Mouse (Mus musculus) NIH3T3 (cell line): ENCODE measurements around the gene Vwa8.

Experiments used
- DNase-seq: peaks from one replicate; pipeline ENCODE4 v3.0.0-alpha.2; 2012; ENCODE audit warnings: low read depth

Vwa8 gene

GRCm38 (mm10) chr14:79086006-79086405, 237.2 kb downstream of the Vwa8 start:
- no peak for DNase-seq

GRCm38 (mm10) chr14:79089464-79089863, 240.6 kb downstream of the Vwa8 start:
- peak; percentile 91 for DNase-seq

DNA sequence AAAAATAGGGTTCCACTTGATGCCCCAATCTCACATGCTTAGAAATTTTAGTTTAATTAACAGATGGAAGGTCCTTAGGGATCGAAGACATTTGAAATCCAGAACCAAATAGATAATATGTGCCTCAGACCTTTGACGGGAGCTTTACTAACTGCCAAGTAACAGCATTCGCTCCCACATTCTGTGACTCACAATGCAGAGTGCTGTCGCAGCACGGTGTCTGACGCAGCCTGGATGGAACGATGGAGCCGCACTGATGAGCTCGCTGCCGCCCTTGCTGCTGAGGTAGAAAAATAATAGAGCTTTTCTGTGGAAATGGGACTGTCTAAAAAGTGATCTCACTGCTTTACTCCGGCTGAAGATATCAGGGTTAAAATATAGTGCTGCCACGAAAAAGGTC, 248.3 kb downstream of the Vwa8 start:
- no peak for DNase-seq

DNA sequence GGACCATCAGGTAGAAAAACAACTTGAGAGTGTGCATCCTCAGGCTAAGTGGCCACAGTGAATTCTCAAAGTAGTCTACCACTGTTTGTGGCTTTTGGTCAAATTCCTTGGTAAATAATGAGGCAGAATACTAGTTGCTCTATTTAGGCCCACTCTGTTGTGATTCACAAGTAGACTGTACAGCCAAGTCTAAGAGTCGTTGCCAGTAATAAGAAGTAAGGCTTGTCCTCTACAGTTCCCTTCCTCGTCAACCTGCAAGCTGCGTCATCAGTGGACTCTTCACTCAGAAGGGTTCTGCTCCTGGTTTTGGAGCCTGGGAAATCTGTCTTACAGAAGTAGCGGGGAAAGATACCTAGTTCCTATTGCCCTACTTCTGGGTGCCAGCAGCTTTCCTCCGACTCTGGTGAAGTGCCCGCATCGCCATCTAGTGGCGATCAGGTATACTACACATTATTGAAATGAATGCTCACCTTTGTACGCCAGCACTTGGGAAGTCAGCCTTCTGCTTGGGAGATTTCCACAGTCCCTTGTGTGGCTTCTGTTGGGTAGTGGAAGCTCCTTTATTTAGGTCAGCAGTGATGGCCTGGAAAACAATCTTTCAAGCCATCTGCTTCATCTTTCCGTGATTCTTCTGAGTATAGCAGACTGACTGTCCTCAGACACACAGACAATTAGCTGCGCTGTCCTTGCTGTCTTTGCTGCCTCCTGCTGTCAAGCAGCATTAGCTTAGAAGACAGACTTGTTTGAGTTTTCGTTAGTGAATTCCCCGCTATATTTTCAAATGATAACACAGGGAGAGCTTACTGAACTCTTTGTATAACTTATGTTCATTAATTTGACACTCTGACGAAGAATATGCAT, 258.0 kb downstream of the Vwa8 start:
- DNase-seq = peak; percentile 94

GRCm38 (mm10) chr14:79109375-79109774, 260.5 kb downstream of the Vwa8 start:
- DNase-seq = no peak

- no peak for DNase-seq
Observed at GRCm38 (mm10) chr14:79110012-79110411, 261.2 kb downstream of the Vwa8 start.

DNA sequence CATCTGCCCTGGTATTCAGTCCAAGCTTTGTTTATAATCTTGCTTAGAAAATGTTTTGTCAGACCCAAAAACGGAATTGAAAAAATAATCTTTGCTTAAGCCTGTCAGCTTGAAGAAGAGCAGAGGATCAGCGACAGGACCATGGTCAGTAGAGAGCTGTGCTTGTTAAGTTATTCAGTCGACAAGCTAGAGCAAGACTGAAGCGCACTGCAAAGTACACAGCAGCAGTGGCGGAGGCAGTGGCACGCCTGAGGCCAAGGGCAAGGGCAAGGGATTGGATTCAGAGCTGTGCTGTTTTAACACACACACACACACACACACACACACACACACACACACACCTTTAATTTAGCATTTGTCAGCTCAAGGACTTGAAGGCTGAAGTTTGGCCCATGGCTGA, 263.2 kb downstream of the Vwa8 start:
- DNase-seq = no peak

GRCm38 (mm10) chr14:79114526-79115383, 265.9 kb downstream of the Vwa8 start:
- peak; percentile 88 for DNase-seq

- DNase-seq = no peak
Observed at GRCm38 (mm10) chr14:79118457-79118856, 269.6 kb downstream of the Vwa8 start.

- DNase-seq = no peak
Observed at GRCm38 (mm10) chr14:79119354-79119753, 270.5 kb downstream of the Vwa8 start.

DNA sequence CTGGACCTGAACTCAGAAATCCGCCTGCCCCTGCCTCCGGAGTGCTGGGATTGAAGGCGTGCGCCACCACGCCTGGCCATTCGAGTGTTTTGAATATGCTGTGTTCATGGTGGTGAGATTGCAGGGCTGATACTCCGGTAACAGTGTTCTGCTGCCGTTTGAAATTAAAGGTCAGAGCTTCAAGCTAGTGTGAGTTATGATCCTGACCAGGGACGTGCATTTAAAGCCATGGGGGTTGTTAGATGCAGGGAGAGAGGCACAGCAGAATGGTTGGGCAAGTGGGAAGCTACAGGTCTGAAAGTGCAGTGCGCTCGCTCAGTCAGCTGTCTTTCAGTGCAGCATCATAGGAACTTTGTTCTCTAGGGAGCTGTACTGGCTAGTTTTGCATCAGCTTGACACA, 271.8 kb downstream of the Vwa8 start:
- DNase-seq = no peak

- DNase-seq = peak; percentile 32
Observed at GRCm38 (mm10) chr14:79123466-79123865, 274.6 kb downstream of the Vwa8 start.

DNA sequence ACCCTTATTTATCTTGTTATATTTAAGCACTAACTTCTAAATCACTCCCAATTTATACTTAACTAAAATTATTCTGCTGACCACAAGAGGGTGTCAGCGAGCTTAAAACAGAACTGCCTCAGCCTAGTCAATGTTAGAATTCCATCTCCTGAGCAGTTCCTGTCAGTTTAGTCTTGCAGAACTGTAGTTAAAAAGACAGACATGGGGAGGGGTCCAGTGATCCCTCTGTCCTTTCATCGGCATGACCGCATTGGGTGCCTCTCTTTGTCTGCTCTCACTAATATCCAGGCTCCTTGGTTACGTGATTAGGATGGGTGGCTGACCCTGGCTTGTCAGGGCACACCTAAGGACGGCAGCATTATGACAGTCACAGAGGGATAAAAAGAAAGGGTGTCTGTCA, 275.8 kb downstream of the Vwa8 start:
- peak; percentile 82 for DNase-seq

GRCm38 (mm10) chr14:79126176-79126575, 277.3 kb downstream of the Vwa8 start:
- DNase-seq = no peak

GRCm38 (mm10) chr14:79134891-79135334, 286.1 kb downstream of the Vwa8 start:
- peak; percentile 40 for DNase-seq

GRCm38 (mm10) chr14:79135441-79135840, 286.6 kb downstream of the Vwa8 start:
- DNase-seq = no peak

DNA sequence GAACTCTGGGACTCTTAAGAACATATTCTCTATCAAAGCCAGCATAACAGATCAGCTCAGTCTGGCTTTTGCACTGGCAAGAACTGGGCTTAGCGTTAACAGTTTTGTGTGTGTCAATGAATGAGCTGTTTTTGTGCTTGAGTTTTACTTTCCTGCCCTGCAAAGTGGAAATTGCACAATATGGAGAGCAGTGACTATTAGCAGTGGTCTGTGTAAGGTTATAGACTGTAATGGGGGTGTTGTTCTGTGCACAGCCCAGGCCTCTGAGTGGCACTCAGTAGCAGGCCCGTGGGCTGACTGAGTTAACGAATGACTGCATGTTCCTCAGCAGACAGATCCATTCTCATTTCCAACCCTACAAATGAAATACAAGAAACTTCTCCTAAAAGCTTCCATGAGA, 287.7 kb downstream of the Vwa8 start:
- peak; percentile 40 for DNase-seq

DNA sequence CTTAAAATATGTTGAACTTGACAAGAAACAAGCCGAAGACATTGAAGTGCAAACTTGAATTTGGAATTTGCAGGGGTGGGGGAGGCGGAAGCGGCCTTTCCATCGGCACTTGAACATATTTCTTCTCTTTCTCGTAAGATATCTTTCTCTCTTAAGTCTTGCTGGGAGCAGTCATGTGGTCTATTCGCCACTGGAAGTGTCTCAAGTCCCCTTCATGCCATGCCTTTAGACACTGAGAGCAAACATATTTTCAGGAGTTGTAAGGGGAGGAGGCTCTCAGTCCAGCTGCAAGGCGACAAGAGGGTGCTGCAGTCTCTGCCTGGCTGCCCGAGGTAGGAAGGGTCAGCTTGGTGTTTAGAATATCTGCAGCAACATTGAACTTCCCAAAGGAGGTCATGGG, 288.2 kb downstream of the Vwa8 start:
- DNase-seq = no peak

GRCm38 (mm10) chr14:79139096-79139651, 290.3 kb downstream of the Vwa8 start:
- DNase-seq = no peak

GRCm38 (mm10) chr14:79139918-79140825, 291.3 kb downstream of the Vwa8 start:
- DNase-seq = peak; percentile 58

DNA sequence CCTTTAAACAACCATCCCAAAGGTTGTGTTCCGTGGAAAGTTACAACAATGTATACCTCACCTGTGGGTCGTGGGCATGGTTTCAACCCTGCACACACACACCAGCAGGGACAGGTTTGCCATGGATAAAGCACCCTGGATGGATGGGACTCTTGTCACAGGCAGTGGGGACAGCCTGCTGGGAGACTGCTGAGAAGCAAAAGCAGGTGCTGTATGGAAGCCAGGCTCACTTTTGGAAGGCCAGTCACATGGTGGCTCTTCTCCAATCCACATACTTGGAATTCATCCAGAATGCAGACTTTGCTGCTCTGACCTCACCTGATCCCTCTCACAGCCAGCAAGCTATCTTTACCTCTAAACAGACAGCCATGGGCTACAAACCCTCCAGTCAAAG, 292.0 kb downstream of the Vwa8 start:
- DNase-seq = peak; percentile 24

DNA sequence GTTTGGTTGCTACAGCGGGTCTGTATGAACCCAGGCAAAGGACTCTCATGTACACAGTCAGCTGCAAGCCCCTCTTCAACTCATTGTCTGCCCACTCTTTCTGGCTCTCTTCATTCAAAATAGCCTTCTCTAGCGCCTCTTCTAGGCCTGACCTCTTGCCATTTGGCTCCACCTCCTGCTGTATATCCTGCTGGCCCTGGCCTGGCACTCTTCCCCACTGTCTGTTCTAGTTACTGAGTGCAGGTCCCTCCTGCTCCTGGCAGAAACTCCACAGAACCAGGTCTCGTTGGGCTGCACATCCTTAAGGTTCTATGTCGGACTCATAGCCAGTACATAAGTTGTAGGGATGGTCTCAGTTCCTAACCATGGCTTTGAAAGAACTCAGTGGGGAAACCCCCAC, 293.5 kb downstream of the Vwa8 start:
- DNase-seq = no peak
